Mouse (Mus musculus) layer of hippocampus, adult 9-10 months (tissue): Measurements from ENCODE around the gene Mamld1.
A peak's percentile ranks its signal among the peaks of the same experiment; 100 is the strongest.
"Not testable (repeated sequence)": the region's sequence is repeated elsewhere in the genome, so short reads cannot be mapped to it uniquely, and the experiment has no call there.

Experiments used
- DNase-seq: peaks from one replicate; pipeline ENCODE4 v3.0.0; 2022; ENCODE audit warnings: low spot score

The Mamld1 gene

DNA sequence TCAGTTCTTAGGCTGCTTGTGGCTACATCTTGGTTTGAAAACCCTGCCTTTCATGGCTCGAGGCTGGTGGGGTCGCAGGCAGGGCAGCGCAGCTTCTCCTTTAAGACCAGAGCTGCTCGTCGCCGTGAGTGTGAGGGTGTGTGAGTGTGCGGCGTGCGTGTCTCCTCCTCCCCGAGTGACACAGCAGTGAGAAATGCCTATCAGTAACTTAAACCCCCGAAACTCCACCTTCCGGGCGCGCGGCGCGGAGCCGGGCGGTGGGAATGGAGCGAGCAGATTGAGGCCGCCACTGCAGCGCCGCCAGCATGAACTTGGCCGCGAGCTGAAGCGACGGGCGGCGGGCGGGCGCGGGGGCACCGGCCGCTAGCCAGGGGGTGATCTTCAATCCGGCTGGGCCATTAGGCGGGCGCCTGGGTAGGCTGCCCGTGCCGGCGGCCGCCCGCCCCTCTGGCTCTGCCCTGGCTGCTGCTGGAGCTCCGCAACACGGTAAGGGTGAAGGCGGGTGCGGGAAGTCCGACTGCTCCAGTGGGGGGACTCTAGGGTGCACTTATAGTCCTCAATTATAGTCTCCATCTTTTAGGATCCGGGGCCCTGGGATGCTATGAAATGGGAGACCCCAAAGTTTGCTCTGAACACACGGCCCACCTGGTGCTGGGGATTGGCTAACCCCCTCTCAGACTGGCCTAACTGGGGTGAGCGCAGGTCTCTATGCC lies at the start of gene Mamld1:
TSS of gene Mamld1 (plus strand) at position 393 of the 713 bp plus-strand sequence.
- peak; percentile 37 for DNase-seq

DNA sequence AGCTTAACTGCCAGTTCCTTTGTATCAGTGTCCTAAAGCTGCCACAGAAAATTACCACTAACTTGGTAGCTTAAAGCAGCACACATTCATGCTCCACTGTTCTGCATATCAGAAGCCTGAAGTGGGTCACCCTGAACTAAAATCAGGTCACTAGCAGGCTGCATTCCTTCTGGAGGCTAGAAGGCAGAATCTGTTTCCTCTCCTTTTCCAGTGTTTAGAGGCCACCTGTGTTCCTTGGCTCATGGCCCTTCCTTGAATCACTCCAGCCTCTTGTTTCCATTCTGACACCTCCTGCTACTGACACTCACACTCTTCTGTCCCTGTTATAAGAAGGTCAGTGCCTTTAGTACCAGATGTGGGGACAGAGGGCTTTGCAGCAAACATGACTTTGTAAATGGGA lies 25.3 kb upstream of the Mamld1 start:
- no peak for DNase-seq

DNA sequence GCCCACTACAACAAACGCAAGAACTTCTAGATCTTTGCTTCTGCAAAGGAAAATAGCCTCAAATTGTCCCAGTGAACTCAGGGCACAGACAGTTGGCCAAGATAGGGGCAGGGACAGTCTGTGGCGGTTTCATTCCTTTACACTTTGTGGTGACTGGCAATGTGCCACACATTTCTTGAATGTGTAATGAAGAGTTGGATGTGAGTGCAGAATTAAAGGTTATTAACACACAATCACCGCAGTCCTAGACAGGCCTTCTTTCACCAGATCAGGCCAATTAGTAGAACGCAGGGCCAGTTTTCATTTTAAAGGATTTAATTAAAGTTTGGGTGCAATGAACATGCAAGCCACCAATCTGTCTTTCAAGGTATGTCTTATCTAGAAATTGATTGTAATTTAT lies 22.0 kb upstream of the Mamld1 start:
- no peak for DNase-seq

DNA sequence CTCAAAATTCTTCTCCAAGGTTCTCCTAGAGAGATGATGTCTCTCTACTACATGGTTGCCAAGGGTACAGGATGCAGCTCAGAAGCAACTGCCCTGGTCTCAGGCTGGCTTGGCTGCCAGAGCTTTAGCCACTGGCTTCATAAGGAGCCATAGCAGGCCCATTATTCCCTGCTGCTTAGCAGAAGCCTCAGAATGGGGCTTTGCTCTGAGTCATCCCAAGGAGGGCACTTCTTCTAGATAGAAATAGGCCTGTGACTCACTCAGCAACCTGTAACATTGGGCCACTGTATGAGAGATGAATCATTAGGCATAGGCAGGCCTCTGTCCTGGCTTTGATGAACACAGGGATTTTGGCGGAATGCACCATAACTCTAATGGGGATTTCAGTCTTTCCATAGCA lies 21.1 kb upstream of the Mamld1 start:
- DNase-seq, result not testable (repeated sequence)

DNA sequence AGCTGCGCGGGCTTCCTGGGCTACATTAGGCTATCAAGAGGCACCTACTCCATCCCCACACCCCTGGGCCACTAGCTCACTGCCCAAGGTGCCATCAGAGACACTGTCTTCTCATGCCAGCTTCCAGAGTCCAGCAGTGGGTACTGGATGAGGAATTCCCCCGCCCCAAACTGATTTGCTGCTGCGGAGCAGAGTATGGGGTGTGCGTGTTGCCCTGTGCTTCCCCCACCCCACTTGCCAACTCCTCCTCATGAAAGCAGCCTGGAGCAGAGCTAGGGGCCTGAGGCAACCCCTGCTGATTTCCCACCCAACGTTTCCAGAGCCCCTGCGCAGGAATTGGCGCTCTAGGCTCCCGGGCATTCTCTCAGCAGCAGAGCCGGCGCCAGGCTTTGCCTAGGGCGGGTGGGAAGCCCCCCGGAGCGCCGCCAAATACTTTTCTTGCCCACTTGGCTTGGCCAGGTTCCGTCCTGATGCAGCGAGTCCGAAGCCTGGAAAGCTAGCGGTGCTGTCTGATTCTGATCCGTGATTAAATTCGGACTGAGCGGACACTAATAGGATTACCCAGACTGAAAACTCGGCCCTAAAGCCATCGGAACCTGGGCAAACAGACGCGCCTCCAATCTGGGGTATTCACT lies 738 bp downstream of the Mamld1 start:
- DNase-seq, result no peak

DNA sequence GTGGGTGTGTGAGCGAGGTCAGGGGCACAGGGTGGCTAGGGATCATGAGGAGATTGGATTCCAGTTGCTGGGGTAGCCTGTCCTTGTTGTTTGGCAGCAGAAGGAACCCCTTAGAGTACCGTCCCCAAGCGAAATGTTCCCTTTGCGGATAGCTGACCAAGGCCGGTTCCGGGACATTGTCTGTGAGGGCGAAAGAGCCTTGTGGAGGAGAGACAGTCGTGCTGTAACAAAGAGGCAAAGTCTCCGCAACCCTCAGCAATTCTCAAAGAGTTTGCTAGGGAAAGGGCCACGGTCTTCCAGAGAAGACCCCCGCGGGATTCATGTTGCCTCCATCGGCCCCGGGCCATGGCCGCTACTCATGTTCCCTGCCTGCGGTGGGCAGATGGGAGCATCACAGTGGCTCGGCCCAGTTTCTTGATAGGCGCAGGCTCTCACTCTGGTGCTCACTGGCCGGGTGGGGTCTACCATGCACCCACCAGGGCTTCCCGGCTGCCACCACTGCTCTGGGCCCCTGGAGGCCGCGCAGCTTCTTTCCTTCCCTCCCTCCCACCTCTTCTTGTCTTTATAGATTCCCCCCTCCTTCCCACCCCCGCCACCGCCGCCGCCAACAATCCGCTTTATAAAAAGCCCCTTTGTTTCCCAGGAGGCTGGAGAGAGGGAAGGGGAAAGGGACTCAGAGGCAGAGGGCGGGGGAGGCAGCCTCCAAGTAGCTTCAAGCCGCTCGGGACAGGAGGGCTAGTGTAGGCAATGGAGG lies 1.5 kb downstream of the Mamld1 start:
- no peak for DNase-seq

DNA sequence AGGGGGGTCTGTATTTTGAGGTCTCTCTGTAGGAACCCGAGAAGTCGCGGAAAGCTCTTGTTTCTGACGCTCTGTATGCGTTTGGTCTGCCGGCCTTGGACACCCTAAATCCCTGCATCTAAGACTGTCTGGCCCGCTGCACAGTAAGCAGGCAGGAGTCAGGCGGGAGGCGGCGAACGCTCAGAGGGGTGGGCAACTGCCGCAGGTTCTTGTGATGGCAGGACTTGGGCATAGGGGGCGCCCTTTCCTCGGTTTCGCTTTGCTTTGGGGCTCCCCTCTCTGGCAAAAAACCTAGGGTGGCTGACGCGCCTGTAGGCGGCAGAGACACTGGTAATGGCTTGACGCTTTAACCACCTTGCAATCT lies 2.0 kb downstream of the Mamld1 start:
- DNase-seq, result peak; percentile 32

DNA sequence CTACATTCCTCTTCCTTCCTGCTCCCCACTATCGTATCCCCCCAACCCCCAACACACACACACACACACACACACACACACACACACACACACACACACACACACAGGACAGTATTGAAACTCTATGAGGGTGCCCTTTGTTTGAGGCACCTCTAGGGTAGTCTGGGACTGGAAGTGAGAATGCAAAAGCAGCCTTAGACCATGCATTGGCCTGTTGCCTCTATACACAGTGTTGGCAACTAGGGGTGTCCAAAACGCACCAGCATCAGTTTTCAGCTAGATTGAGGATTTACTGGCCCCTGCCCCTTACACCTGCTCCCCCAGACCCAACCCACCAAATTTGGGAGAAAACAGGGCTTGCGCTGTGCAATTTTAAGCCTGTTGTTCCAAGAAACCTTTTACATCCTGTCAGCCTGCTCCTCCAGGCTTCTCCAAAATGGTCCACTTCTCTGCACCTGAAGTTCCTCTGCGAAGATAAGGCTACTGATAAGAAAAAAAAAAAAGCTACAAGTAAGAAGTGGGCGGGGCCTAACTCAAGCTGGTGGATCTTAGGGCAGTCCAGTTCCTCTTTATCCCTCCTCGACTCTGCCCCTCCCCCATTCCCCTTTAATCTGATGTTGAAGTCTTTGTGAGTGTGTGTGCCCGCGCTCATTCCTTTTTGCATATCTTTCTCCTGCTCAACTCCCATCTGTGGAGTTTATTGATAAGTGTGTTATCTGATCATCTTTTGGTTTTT lies 2.6 kb downstream of the Mamld1 start:
- DNase-seq, result no peak

DNA sequence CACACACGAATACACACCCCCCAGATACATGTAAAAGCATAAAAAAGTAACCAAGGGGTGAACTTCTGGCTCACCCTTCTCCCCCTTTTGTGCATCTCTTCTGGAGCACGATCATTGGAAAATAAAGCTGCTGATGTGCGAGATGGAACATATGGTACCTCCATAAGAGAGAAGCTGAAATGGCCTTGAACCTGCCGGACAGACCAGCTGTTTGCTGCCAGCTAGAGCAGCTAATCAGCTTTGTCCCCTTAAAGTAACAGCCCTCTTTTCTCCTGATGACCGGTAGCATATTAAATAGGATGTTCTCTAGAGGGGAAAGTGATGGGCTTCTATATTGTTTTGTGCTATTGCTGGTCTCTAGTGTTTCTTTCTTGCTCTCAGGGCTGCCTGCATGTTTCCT lies 3.2 kb downstream of the Mamld1 start:
- no peak for DNase-seq

DNA sequence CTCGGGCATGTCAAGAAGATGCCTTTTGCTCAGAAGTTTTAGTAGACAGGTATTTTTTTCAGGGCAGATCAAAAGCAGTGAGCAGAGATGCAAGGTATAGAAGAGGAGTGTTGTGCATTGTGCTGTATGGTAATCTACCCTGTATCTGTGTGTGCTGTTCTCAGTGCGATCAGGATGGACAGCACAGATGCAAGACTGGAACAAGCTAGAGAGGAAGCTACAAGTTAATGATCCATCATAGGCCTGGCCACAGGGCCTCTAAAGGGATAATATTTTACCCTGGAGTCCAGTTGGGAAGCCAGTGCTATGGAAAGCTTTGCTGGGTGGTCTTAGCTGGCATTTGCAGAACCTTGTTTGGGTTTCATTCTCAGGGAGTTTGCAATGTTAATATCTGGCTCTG lies 6.9 kb downstream of the Mamld1 start:
- no peak for DNase-seq

DNA sequence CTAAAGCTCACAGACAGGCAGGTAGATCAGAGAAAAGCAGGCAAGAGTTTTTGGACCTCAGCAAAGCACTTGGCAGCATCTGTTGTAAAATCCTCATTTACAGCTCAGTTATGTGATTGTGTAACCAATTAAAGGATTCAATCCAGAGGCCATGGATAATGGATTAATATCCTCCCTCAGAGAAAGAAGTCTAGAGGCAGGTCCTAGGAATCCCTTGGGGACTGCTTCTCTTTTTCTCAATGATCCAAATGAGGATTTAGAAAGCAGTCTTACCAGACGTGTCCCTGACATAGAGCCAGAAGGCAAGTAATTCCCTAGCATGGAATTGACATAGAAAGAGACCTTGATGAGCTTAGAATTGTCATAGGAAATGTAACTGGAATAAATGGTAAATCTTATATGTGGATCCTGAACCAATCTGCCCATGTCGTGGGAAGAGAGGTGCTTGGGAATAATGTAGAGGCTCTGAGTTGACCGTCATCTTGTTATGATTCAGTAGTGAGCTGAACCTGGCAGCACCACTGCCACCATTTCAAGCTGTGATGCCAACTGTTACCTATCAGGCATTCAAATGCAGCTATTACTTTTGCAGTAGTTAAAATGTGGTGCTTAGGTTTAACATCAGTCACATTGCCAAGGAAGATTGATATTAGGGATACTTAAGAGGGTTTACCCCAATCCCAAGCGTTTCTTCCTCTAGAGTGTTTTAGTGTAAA lies 35.2 kb downstream of the Mamld1 start:
- DNase-seq, result no peak

DNA sequence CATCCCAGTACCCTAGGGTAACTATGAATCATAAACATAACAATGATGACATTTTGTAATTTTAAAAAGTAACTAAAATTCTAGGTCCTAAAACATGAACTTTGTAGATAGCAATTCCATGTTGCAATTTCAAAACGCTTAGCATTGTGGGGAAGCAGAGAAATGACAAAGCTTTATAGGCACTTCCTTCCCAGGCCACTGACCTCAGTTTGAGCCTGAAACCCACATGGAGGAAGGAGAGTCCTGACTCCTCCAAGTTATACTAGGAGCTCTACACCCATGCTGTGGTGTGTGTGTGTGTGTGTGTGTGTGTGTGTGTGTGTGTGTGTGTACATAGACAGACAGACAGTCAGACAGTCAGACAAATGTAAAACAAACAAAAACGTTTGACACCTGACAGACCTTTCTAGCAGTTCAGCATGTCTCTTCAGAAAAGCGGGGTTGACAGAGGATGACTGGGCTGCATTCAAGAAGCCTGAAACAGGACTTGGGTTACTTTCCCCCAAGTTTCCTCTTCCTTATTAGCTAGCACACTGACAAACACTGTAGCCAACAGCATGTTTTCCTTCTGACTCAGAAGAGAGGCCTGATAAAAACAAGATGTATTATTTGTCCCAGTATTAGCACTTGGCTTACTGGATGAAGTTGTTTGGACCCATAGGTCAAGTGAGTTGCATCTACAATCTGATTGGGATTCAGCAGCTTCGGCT lies 37.5 kb downstream of the Mamld1 start:
- no peak for DNase-seq

DNA sequence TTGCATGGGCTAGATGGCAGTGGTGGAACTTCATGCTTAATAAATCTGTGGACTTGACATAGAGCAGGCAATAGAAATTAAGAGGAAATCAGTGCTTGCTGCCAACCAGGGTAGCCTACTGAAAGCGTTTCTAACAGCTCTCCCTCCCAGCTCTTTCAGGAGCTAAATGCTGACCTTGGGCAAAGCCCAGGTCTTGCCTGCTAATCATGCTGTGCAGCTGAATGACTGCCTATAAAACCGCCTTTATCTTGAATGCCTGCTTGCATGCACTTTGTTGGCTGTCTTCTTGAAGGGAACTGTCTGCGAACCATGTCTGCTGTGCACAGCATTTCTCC lies 38.0 kb downstream of the Mamld1 start:
- no peak for DNase-seq

DNA sequence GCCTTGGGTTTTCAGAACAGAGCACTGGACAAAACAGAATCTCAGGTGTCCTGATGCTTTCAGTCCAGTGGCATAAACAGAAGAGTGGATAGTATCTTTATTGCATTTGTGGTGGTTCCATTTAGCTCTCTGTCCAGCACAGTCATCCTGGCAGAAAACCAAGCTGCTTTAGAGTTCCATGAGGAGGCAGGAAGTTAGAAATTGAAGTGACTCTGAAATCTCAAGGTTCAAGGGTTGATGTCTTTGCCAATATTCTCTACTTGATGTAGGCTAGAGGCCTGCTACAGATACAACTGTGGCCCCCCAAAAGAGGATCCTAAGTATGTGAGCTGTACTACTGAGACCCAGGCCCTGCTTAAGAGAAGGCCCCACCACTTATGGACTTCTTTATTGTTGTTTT lies 55.8 kb downstream of the Mamld1 start:
- DNase-seq, result no peak

DNA sequence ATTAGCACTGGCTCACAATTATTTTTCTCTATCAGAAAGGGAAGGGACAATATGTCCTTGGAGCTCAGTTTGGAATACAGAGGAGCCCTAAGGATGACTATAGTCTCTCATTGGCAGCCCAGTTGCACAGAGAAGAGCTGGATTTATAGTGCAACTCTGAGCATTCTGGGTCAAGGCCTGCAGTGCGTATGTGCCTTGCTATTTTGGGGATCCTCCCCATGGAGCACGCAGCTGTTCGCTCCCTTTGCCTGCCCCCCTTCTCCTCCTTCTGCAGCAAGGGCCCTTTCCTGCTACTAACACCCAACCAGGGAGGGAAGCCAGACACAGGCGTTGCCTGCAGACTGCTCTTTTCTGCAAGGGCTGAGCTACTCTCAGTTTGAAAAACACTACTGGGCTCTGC lies 56.3 kb downstream of the Mamld1 start:
- peak; percentile 8 for DNase-seq

DNA sequence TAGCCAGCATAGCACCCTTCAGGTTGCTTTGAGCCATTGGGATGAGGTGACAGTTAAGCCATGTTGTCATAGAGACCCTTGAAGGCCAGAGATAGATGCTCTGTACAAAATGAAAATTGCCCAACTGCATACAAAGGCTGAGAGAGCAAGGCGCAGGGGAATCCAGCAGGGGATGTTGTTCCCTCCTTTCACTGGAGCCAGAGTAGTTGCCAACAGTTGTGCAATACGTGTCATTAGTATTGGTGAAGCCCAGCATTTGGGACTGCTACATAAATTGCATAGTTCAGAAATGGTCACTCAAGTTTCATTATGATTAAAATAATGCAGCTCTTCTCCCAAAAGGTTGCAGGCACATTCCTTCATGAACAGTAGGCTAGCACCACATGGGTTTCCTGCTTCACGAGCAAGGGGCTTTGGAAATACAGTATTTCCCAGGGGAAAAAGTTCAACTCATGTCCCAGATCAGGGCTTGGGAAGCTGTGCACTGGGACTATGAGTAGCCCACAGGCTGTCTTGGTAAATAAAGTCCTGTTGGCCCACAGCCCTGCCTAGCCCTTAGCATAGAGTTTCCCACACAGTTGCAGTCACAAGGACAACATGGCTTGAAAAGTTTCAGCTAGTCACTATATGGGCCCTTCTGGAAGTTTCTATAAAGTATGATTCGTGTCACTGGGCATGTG lies 58.1 kb downstream of the Mamld1 start:
- no peak for DNase-seq

DNA sequence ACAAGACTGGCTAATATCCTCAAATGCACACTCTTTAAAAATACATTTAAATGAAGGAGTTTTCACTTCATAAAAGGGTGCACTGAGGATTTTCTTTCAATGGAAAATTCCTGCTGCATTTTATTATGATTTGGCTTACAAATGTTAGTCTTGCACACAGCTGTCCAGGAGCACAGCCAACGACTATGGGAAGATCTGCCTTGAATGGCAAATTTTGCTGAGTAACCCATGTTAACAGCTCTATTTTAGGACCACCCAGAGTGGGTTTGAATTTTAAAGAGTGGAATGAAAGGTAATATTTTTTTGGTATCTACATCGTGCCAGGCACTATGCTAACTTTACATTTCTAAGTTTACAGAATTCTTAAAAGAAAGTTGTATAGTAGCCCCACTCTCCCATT lies 60.3 kb downstream of the Mamld1 start:
- DNase-seq, result no peak

DNA sequence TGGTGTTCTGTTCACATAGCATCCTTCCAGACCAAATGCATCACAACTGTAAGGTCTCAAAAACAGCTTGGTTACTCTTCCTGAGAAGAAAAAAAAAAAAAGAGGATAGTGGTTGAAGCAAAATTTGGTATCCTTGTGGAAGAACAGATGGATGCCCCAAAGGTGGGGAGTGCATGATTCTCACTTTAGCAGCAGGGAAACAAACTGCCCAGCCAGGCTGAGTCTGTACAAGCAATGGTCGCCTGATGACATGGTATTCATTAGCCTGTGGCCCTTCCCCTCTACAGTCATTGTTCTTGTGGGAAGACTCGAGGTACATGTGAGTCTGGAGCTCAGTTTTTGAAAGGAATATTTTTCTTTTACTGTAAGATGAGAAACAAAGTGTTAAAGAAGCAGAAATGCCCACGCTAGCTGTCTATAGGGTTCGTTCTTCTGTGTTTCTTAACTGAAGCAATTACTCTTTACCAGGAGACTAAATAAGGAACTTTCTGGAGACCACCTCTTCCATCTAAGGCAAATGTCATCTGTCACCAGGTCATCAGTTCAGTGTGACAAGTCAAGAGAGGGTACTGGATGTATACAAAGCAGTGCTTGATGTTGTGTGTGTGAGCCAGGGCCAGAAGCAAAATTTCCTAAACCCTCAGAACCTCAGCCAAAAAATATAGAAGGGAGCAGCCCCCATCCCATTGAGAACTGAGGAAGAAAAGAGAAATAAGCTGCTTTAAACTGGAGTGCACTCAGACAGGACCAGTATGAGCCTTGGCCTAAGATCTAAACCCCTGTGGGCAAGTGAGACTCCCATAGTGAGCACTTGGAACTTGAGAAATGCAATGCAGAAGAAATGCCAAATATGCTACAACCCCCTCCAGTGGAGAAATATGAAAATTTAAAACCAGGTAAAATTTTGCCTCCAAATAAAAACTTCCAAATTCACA lies 72.6 kb downstream of the Mamld1 start:
- DNase-seq, result no peak

DNA sequence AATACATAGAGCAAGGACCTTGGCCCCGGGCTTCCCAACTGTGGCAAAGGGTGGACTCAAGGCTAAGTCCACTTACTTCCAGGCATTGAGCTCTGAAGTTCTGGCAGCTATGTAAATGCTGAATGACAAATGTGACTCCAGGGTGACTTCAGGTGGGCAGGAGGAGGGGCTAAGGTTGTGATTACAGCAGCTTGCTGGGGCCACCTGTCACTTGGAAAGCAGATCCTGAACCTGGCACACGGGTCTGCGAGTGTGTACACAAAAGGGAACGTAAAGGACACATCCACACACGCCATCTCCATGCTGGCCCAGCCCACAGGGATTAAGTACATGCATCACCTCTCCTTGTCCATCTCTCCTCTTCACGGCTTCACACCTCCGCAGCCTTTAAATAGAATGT lies 75.0 kb downstream of the Mamld1 start:
- DNase-seq, result no peak

DNA sequence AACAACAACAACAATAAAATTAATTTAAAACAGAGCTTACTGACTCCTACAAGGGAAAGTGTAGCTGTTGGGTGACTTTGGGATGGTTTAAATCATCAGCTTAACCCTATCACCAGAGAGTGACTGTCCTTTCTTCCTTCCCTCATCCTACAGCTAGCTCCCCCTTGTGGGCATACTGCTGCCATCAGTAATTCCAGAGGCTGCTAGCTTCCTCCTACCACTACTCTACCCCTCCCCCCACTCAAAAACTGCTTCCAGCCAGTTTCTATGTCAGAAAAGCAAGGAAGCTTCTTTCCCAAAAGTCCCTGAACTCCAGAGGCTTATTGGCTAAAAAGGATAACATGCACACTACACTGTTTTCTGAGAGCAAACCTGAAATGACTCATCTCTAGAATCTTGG lies 81.4 kb downstream of the Mamld1 start:
- no peak for DNase-seq
